Mouse (Mus musculus): ENCODE measurements around the gene Chka.
A peak's percentile ranks its signal among the peaks of the same experiment; 100 is the strongest.

Chka gene

GRCm38 (mm10) chr19:3889096-3889495 lies 37.5 kb downstream of the Chka start:
- no peak for DNase-seq (ENCODE audit: low spot score in 2 of 2)

DNA sequence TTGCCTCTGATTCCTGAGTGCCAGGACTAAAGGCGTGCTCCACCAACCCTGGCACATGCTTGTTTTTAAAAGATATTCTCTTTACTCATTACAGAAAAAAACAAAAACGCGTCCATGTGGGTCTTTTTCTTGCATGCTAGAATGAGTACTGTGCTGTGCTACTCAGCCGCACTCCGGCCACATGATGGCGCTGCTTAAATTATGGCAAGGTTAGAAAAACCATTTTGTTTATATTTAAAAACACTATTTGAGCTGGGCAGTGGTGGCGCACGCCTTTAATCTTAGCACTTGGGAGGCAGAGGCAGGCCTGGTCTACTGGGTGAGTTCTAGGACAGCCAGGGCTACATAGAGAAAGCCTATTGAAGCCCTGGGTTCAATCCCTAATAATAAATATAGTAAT lies 38.6 kb downstream of the Chka start:
- no peak for DNase-seq (ENCODE audit: low spot score in 2 of 2)

DNA sequence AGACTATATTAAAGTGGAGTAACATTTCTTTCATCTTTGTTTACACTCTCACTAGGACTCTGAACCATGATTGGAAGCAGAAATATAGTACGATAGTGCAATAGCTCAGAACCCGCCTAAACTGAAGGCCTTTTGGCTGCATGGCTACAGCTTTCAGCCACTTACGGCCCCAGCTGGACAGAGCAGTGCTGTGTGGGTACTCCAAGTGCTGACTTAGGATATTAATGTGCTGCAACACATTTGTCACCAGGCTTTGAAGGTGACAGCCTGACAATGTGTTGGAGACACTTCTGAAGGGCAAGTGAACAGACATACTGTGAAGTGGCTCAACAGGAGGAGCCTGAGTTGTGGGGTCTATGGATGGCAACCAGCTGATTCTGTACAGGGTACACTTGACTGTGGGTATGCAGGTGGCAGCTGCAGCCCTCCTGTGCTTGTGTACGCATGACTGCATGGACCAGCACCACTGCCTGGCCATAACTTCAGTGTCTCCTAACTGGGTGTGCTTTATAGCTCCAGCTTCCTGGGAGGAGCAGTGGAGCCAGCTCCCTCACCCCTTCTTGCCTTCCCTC lies 42.1 kb downstream of the Chka start:
- no peak for DNase-seq (ENCODE audit: low spot score in 2 of 2)

DNA sequence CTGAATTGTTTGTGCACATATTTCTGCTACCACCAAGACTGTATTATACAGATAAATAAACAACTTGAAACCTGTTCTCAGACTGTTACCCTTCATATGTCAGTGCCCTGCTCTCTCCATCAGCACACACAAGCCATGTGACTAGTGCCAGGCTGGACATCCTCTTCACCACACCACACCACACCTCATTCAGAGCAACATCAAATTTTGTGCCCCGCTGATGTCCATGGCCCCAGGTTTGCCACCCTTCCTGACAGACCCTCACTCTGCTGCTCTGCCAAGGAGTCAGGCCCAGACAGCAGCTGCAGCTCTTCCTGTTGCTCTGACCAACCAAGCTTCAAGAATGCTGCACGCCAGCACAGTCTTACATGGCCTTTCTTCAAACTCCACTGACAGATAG lies 42.7 kb downstream of the Chka start:
- no peak for DNase-seq (ENCODE audit: low spot score in 2 of 2)

DNA sequence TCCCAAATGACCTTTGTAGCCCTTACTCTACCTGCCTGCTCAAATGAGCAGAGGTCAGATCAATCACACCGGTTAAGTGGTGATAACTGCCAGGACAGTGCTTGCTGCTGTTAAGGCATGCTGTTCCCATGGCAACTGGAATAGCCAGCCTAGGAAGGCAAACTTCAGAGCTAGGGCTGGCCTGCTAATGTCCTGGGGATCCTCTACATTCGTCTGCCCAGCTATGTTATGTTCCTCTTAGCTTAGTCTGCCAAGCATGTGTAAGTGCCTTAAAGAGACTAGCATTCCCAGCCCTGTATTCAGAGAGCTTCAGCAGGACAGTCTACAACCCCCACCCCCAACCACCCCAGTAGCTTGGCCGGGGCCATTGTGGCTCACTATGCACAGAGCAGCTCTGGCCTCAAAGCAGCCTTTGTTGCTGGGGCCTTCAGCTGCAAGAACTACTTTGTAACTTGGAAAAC lies 43.6 kb downstream of the Chka start:
- no peak for DNase-seq (ENCODE audit: low spot score in 2 of 2)

DNA sequence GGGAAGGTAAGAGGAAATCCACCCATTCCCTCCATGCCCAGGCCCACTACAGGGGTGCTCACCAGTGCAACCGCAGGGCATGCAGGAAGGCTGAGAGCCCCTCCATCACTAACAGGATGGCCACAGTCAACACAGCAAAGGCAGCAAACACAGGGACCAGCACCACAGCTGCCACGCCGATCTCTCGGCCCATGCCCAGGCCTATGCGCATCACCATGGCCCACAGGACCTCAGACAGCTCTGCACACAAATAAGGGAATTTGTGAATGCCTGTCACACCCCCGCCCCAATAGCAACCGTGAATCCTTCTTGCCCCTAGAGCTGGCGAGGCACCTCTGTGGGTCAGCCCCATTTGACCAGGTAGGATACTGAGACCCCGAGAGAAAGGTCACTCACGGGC lies 44.6 kb downstream of the Chka start:
- no peak for DNase-seq (ENCODE audit: low spot score in 2 of 2)

DNA sequence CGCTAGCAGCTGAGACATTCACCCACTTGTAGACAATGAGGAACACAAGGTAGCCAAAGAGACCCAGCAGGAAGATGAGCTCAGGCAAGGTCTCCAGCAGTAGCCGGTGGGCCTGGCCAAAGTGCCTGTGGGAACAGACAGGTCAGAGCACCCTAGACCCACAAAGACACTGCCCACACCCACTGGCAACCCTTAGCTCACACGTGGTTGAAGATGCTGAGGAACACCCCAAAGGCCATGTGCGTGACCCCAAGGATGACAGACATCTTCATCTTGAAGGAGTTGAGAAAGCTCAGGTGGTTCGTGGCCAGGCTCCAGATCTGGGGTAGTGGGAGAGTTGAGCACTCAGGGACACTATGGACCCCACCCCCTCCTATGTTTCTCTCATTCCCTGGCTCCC lies 46.0 kb downstream of the Chka start:
- no peak for DNase-seq (ENCODE audit: low spot score in 2 of 2)

DNA sequence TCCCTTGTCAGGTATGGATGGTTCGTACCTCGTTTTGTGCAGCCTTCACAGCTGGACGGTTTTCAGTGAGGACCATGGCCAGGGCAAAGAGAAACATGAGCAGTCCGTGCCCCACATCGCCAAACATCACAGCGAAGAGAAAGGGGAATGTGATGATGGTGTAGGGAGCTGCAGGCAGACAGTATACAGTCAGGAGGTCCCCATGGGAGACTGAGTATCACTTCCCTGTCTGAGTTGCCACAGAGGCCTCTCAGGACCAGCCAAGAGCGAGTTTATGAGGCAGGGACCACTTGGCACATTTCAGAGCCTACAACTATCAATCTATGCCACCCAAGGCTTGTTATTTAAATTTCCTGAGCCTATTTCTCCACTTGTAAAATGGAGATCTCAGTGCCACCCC lies 47.4 kb downstream of the Chka start:
- no peak for DNase-seq (ENCODE audit: low spot score in 2 of 2)

GRCm38 (mm10) chr19:3899618-3900017 lies 48.0 kb downstream of the Chka start:
- no peak for DNase-seq (ENCODE audit: low spot score in 2 of 2)

GRCm38 (mm10) chr19:3902966-3903365 lies 51.4 kb downstream of the Chka start:
- no peak for DNase-seq (ENCODE audit: low spot score in 2 of 2)

GRCm38 (mm10) chr19:3903648-3904362 lies 52.2 kb downstream of the Chka start:
- DNase-seq (ENCODE audit: low spot score in 2 of 2) = no peak

DNA sequence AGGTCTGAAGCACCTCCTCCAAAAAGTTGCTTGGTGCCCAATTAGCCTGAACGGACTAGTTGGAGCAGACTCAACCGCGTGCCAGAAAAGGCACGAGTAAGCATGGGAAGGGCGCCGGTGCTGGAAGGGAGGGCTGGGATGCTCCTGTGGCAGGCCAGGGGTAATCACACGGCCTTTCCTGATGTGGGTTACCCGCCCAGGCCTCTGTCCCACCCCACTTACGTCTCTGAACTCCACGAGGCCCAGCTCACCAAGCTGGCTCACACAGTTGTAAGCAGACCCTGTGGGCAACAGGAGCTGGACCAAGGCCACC lies 52.7 kb downstream of the Chka start:
- DNase-seq (ENCODE audit: low spot score in 2 of 2) = no peak

DNA sequence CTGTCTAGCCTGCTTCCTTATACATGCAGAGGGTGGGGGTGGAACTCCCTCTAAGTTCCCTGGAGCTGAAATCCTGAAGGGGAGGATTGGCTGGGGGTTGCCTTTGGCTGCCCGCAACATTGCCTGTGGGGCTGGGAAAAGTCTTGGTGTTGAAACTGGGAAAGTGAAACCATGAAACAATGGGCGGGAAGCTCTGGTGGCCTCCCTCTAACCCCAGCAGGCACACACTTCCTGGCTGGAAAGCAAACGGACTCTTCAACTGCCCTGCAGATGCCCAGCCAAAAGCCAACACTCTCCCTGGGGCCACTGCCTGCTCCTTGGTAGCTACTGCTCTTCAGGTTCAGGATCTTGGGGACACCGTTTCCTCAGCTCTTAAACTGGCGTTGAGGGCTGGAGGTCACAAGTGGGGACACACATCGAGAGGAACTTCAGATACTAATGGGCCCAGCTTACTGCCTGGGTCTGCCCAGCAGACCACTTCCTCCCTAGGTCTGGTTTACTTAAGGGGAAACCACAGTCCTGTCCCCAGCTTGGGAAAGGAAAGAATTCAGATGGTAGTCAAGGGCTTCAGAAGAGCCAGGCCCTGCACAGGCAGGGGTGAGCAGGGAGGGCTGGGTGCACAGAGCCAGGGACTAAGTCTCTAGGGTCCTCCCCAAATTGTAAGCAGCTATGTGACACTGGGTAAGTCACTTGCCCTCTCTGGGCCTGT lies 53.8 kb downstream of the Chka start:
- DNase-seq (ENCODE audit: low spot score in 2 of 2) = no peak

DNA sequence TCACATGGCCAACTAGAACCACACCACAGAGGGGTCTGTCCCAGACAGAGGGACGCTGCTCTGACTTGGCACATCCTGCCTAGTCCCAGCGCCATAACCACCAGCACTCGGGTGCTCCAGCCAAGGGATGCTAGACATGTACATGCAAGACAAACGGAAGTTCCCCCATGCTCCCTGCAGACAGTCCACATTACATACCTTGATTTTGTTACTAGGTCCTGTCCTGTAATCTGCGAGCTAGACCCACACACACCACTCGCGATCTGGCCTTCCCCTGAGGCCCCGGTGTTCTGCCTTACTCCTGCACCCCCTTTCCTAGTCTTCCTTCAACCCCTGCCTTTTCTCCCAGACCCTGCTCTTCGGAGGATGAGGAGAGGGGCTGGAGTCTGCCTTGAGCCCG lies 54.8 kb downstream of the Chka start:
- DNase-seq (ENCODE audit: low spot score in 2 of 2) = no peak

DNA sequence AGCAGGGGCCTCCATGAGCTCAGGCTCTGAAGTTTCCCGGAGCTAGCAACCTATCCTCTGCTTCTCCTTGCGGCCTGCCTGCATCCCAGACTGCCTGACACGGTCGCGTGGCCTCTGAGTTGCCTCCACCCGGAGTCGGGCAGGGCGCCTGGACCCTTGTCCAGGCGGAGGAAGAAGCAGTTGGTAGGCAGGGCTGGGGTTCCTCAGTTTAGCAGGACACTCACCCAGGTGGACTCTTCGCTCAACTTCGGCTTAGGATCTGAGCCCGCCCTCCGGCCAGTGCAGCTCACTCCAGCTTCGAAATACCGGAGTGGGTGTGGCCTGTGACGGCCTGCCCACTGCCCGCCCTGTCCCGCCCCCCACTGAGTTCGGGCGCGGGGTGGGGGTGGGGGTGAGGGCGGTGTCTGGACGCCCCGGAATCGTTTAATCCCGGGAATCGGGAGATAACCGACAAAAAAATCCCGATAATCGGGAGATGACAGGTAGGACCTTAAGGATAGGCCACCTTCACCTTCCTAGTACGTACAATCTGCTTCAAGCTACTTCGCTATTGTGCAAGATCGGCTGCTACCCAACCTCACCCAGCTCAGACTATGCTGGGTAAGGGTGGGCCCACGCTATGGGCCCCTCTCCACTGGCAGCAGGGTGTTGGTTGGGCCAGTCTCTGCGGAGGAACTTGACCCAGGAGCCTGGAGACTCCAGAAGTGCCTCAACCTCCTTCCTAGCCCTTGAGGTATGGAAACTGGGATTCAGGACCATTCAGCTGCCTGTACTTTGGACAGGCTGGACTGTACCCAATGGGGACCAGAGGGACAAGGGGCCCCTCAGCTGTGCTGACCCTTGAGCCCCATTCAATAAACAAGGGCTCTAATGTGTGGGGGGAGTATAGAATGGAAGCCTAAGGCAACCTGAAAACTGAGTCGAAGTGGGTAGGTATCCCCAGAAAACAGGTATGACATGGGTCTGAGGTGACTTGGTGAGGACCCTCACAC lies 55.5 kb downstream of the Chka start, which contains the start of gene Tcirg1:
Gene Tcirg1, minus strand, starts transcription at position 339 of the 992 bp plus-strand sequence.
- DNase-seq (ENCODE audit: low spot score in 2 of 2) = peak in 1 of 2 experiments; percentile 67

DNA sequence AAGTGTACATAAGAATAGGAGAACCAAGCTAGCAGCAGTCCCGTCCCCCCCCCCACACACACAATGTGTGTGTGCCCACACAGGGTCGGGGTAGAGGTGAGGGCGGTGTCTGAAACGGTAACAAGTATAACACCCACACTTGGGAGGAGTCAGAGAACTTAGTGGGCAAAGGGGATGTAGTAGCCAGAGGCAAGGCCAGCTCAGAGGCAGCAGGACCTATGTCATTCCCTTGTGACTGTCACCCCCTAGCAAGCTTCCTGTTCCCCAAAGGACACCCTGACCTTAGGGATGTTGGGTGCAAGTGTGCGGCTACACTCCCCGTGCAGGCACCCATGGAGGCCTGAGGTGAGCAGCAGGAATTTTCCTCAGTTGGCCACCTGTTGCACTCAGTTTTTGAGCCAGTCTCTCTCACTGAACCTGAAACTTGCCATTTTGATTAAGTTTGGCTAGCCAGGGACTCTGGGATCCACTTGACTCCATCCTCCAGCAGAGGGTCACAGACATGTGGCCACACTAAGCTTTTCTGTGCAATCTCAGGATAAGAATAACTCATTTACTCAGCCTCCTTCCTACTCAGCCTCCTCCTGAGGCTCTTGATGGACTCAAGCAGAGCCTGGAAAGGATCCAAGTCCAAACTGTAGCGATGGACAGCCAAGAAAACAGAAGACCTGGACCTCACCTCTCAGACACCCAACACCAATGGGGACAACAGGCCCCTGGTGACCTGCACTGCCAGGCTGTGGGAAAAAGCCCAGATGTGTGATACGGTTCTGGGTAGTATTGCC lies 56.5 kb downstream of the Chka start:
- no peak for DNase-seq (ENCODE audit: low spot score in 2 of 2)

- DNase-seq (ENCODE audit: low spot score in 2 of 2) = no peak
These were observed 58.6 kb downstream of the Chka start for GRCm38 (mm10) chr19:3910206-3910605.

DNA sequence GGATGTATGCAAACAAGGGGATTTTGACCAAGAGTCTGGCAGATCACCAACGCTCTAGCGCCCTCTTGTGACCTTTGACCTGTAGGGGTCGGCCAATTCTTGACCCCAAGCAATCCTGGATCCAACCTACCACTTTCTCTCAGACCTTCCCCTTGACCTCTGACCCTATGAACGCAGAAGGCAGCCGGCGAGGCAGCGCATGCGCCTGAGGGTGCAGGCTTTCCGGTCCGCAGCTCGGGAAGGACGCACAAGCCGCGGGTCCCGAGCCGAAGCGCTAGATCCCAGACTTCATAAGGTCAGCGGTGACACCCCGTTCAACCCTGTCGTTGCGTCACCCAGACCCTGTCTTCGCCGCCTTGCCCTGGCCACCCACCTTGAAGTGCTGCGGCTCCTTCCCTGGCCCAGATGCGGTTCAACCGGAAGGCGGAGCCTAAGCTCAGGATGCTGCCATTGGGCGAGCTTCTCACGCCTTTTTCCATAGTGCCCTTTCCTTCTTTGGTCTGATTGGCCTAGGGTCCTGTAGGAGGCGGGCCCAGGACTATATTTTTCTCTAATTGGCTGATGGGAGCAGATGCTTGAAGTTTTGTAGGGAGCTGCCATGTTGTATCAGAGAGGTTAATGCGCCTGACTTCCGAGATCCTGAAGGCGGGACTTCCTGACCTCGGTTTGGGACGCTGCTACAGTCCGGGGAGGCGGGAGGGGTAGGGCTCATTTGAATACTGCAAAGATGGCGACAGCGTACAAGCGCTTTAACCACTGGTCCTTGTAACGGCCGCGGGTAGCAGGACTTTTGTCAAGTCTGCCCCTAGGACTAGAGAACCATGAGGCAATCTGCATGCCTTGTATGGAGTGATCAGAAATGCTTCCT lies 61.0 kb downstream of the Chka start, which contains the start of gene Ndufs8:
Gene Ndufs8, minus strand, starts transcription at position 438 of the 868 bp plus-strand sequence.
- peak; percentile 93 to 96 for DNase-seq (ENCODE audit: low spot score in 2 of 2)

DNA sequence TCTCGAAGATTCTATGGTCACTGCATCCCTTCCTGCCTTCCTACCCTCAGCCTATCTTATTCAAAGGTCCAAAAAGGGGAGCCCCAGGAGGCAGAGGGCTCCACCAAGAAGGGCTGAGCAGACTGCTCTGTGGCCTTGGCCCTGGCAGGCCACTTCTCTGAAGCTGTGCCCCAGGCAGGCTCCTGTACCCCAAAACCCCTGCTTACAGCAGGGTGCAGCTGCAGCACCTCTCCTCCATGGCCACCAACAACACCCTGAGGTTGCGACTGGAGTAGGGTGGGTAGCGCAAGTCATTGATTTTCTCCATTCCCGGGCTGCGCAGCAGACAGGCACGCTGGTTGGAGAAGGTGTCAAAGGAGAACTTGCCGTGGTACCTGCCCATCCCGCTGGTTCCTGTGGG lies 62.1 kb downstream of the Chka start:
- DNase-seq (ENCODE audit: low spot score in 2 of 2) = no peak

GRCm38 (mm10) chr19:3914535-3914934 lies 63.0 kb downstream of the Chka start:
- no peak for DNase-seq (ENCODE audit: low spot score in 2 of 2)

Measured in frontal cortex, postnatal 10 days (tissue).